Mouse (Mus musculus): ENCODE measurements around the gene Tnfrsf13b.

GRCm38 (mm10) chr11:61104241-61104901, 22.2 kb upstream of the Tnfrsf13b start:
- TF ChIP-seq CTCF (IDR thresholded peaks at IDR 0.05; ENCODE audit: low read depth, low read length) (peak; percentile 84), TAL1 (conservative IDR thresholded peaks at IDR 0.05; ENCODE audit: low read depth, low read length) (no peak), GATA1 (IDR thresholded peaks at IDR 0.05; ENCODE audit: borderline replicate concordance, low read length) (no peak), GATA2 (IDR thresholded peaks at IDR 0.05; ENCODE audit: borderline replicate concordance, low read depth, low read length) (no peak)
